Mouse (Mus musculus) MEL (cell line): Measurements from ENCODE around the gene Uap1. TPM values are rescaled to one million over a fixed set of nuclear protein-coding genes. Genes with fewer than 3 reads are reported as not detected.

ENCODE experiments used
- DNase-seq: peaks from one replicate; pipeline ENCODE4 v3.0.0; 2011; ENCODE audit warnings: low read depth, low spot score
- H3K27ac ChIP-seq: 2 replicates; pipeline ENCODE4 v1.5.1; 2012; ENCODE audit warnings: low read depth, mild to moderate bottlenecking, control low read depth, low read length, moderate library complexity; ENCODE audit not compliant: control insufficient read depth
- H3K27me3 ChIP-seq, 2 experiments: fragments of 150-350 bp in 1 of 2; sonication (generic) in 1 of 2; 2 replicates each; pipeline ENCODE4 v1.6.1; 2012; ENCODE audit warnings: low read length in 2 of 2, mild to moderate bottlenecking in 2 of 2, improper control_type of control experiment in 1 of 2, moderate library complexity in 1 of 2; ENCODE audit not compliant: insufficient read depth in 2 of 2, control insufficient read depth in 1 of 2
- H3K36me3 ChIP-seq, 2 experiments: 2 replicates each; pipeline ENCODE4 v1.6.1; 2012 to 2014; ENCODE audit warnings: low read length in 2 of 2, improper control_type of control experiment in 1 of 2, inconsistent platforms in 1 of 2, mild to moderate bottlenecking in 1 of 2; ENCODE audit not compliant: insufficient read depth in 2 of 2, control insufficient read depth in 1 of 2
- H3K4me1 ChIP-seq, 2 experiments: fragments of 150-350 bp in 1 of 2; sonication (generic) in 1 of 2; 2 replicates each; pipeline ENCODE4 v1.6.1; 2012; ENCODE audit warnings: low read length in 2 of 2, improper control_type of control experiment in 1 of 2, mild to moderate bottlenecking in 1 of 2; ENCODE audit not compliant: insufficient read depth in 2 of 2, control insufficient read depth in 1 of 2
- H3K4me3 ChIP-seq, 2 experiments: fragments of 150-350 bp in 1 of 2; sonication (generic) in 1 of 2; 2 replicates each; pipeline ENCODE4 v1.5.1; 2012; ENCODE audit warnings: low read depth in 2 of 2, low read length in 2 of 2, mild to moderate bottlenecking in 2 of 2, moderate library complexity in 2 of 2, control low read depth in 1 of 2, improper control_type of control experiment in 1 of 2; ENCODE audit not compliant: control insufficient read depth in 1 of 2, insufficient read depth in 1 of 2
- H3K79me2 ChIP-seq: 2 replicates; pipeline ENCODE4 v1.6.1; 2012; ENCODE audit warnings: mild to moderate bottlenecking, low read length, moderate library complexity; ENCODE audit not compliant: control insufficient read depth, poor library complexity, insufficient read depth
- H3K9ac ChIP-seq: 2 replicates; pipeline ENCODE4 v1.6.1; 2012; ENCODE audit warnings: low read depth, mild to moderate bottlenecking, control low read depth, low read length, moderate library complexity; ENCODE audit not compliant: control insufficient read depth, poor library complexity, severe bottlenecking
- H3K9me3 ChIP-seq: fragments of 150-350 bp; sonication (generic); replicated peaks from 2 replicates; pipeline ENCODE4 v1.6.1; 2012; ENCODE audit warnings: mild to moderate bottlenecking, low read length, improper control_type of control experiment, moderate library complexity; ENCODE audit not compliant: insufficient read depth
- CHD1 ChIP-seq: IDR thresholded peaks from 2 replicates; pipeline ENCODE4 v1.6.1; 2012; ENCODE audit warnings: low read depth, mild to moderate bottlenecking, inconsistent platforms, low read length, improper control_type of control experiment
- CTCF ChIP-seq, 3 experiments: IDR thresholded peaks in 2 of 3; conservative IDR thresholded peaks in 1 of 3; 2 replicates each; pipeline ENCODE4 v1.5.1; 2011 to 2012; ENCODE audit warnings: low read length in 3 of 3, low read depth in 2 of 3, mild to moderate bottlenecking in 2 of 3, improper control_type of control experiment in 1 of 3, inconsistent platforms in 1 of 3, mixed read lengths in 1 of 3, moderate library complexity in 1 of 3; ENCODE audit not compliant: control insufficient read depth in 1 of 3, insufficient read depth in 1 of 3, poor library complexity in 1 of 3, severe bottlenecking in 1 of 3
- ELF1 ChIP-seq: IDR thresholded peaks from 2 replicates; pipeline ENCODE4 v1.6.1; 2014; ENCODE audit warnings: low read depth, mild to moderate bottlenecking, inconsistent platforms, low read length, improper control_type of control experiment, moderate library complexity
- GATA1 ChIP-seq: IDR thresholded peaks from 2 replicates; pipeline ENCODE4 v1.6.1; 2011; ENCODE audit warnings: low read depth, low read length, improper control_type of control experiment
- HCFC1 ChIP-seq: IDR thresholded peaks from 2 replicates; pipeline ENCODE4 v1.6.1; 2012; ENCODE audit warnings: low read depth, mild to moderate bottlenecking, inconsistent platforms, low read length, improper control_type of control experiment, moderate library complexity
- JUND ChIP-seq: IDR thresholded peaks from 2 replicates; pipeline ENCODE4 v1.6.1; 2011; ENCODE audit warnings: low read depth, mild to moderate bottlenecking, improper control_type of control experiment, low read length
- KAT2A ChIP-seq: conservative IDR thresholded peaks from 2 replicates; pipeline ENCODE4 v1.6.1; 2012; ENCODE audit warnings: low read depth, low read length, improper control_type of control experiment, inconsistent platforms
- MAX ChIP-seq: IDR thresholded peaks from 2 replicates; pipeline ENCODE4 v1.6.1; 2011; ENCODE audit warnings: low read length, improper control_type of control experiment
- MXI1 ChIP-seq: IDR thresholded peaks from 2 replicates; pipeline ENCODE4 v1.6.1; 2011; ENCODE audit warnings: mild to moderate bottlenecking, low read depth, low read length, improper control_type of control experiment
- MYC ChIP-seq: IDR thresholded peaks from 2 replicates; pipeline ENCODE4 v1.6.1; 2011; ENCODE audit warnings: low read depth, mild to moderate bottlenecking, low read length, improper control_type of control experiment, moderate library complexity
- NELFE ChIP-seq: IDR thresholded peaks from 2 replicates; pipeline ENCODE4 v1.6.1; 2011; ENCODE audit warnings: low read depth, low read length, improper control_type of control experiment
- POLR2A ChIP-seq, 2 experiments: IDR thresholded peaks; 2 replicates each; pipeline ENCODE4 v1.6.1; 2011 to 2012; ENCODE audit warnings: low read length in 2 of 2, mild to moderate bottlenecking in 2 of 2, control low read depth in 1 of 2, improper control_type of control experiment in 1 of 2, low read depth in 1 of 2, moderate library complexity in 1 of 2; ENCODE audit not compliant: control insufficient read depth in 1 of 2, insufficient read depth in 1 of 2, poor library complexity in 1 of 2
- POLR2AphosphoS5 ChIP-seq: IDR thresholded peaks from 2 replicates; pipeline ENCODE4 v1.6.1; 2012; ENCODE audit warnings: low read depth, borderline replicate concordance, mild to moderate bottlenecking, inconsistent platforms, low read length, moderate library complexity, mixed read lengths
- RAD21 ChIP-seq: IDR thresholded peaks from 2 replicates; pipeline ENCODE4 v1.6.1; 2011; ENCODE audit warnings: mild to moderate bottlenecking, low read depth, low read length, improper control_type of control experiment
- SIN3A ChIP-seq: IDR thresholded peaks from 2 replicates; pipeline ENCODE4 v1.6.1; 2012; ENCODE audit warnings: low read length, improper control_type of control experiment, inconsistent platforms
- TAL1 ChIP-seq: IDR thresholded peaks from 2 replicates; pipeline ENCODE4 v1.6.1; 2012; ENCODE audit warnings: mild to moderate bottlenecking, inconsistent platforms, low read length, moderate library complexity, mixed read lengths
- TCF12 ChIP-seq: IDR thresholded peaks from 2 replicates; pipeline ENCODE4 v1.6.1; 2014; ENCODE audit warnings: low read depth, mild to moderate bottlenecking, inconsistent platforms, low read length, improper control_type of control experiment, moderate library complexity
- polyA plus RNA-seq, 2 experiments: library from polyadenylated mRNA; stranded (reverse) in 1 of 2; unstranded in 1 of 2; fragments of >175 nt in 1 of 2; fragments of >200 nt in 1 of 2; gene quantifications; 2 replicates each; pipeline versions ENCODE4 v1.2.1 to v1.2.4; 2012; ENCODE audit warnings: low replicate concordance in 2 of 2, low read depth in 1 of 2; ENCODE audit not compliant: insufficient read length in 2 of 2, insufficient read depth in 1 of 2, missing spikeins in 1 of 2
- total RNA-seq: library from RNA; depleted of rRNA; stranded (reverse); fragments of 300-350 nt; gene quantifications from 2 replicates; pipeline ENCODE4 v1.2.3, GENCODE M21; 2012

Uap1 gene
- total and polyA plus RNA-seq, 3 experiments = 74.5 to 80.8 TPM; not detected in 1

DNA sequence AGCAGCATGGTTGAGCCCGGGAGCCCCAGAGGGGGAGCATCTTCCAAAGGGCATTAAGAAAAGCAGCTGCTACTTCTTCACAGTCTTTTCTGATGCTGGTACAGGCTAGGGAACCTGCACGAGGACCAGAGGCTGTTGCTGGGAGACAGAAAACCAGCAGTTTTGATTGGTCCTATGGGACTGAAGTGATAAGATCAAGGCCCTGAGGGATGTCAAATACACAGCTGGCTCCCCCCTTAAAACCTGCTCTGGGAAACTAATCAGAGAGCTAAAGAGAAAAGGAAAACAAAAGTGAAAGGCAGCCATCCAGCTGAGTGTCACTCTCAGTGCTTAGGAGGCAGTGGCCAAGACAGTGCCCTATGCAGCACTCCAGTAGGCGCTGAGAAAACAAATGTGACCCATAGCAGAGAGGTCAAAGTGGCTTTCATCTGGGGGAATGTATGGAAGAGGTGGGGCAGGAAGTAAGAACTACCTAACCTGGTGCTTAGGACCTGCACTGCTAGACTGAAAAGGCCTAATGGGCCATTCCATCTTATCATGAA, 14.3 kb downstream of the Uap1 start:
- Histone ChIP-seq H3K27me3 (no peaks in the 10 kb centered on the region), H3K36me3 (peaks cover 47 to 55% of the 10 kb centered on the region in 2 experiments), H3K4me1 (peaks cover 29 to 46% of the 10 kb centered on the region in 2 experiments), H3K4me3 (no peak overlapping the region), H3K9ac (no peak overlapping the region), H3K27ac (no peak overlapping the region), H3K79me2 (peaks cover 4% of the 10 kb centered on the region), H3K9me3 (no peaks in the 10 kb centered on the region)
- DNase-seq = no peak
- TF ChIP-seq JUND = no peak
- TF ChIP-seq TCF12 = no peak
- TF ChIP-seq NELFE = no peak
- TF ChIP-seq GATA1 = no peak
- no peak for TF ChIP-seq MXI1
- no peak for TF ChIP-seq KAT2A
- no peak for TF ChIP-seq POLR2A (IDR thresholded peaks at IDR 0.05; ENCODE audit: control insufficient read depth in 1 of 2, insufficient read depth in 1 of 2, low read depth in 1 of 2, low read length in 2 of 2, poor library complexity in 1 of 2)
- no peak for TF ChIP-seq MYC
- no peak for TF ChIP-seq MAX
- no peak for TF ChIP-seq CHD1
- no peak for TF ChIP-seq CTCF (IDR thresholded peaks at IDR 0.05 in 2 of 3, conservative IDR thresholded peaks at IDR 0.05 in 1 of 3; ENCODE audit: control insufficient read depth in 1 of 3, insufficient read depth in 1 of 3, low read depth in 2 of 3, low read length in 3 of 3, poor library complexity in 1 of 3, severe bottlenecking in 1 of 3)
- no peak for TF ChIP-seq SIN3A
- no peak for TF ChIP-seq ELF1
- TF ChIP-seq HCFC1 = no peak
- TF ChIP-seq RAD21 = no peak
- TF ChIP-seq TAL1 = no peak
- no peak for TF ChIP-seq POLR2AphosphoS5

DNA sequence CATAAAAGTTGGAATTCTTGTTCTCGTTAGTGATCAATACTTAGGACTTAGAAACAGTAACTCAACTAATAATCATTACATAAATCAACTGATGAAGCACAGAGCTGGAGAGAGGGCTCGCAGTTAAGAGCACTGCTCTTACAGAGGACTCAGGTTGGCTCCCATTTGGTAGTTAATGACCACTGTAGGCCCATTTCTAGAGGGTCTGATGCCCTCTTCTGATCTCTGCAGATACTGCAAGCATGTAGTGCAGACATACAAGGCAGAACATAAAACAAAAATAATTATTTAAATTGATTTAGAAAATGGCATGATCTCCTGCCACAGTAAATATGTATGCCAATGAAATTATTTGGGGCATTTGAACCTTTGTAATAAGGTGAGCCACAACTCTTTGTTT, 15.1 kb downstream of the Uap1 start:
- H3K4me1 ChIP-seq = peaks cover 29 to 42% of the 10 kb centered on the region in 2 experiments
- H3K9ac ChIP-seq = no peak overlapping the region
- peaks cover 42 to 53% of the 10 kb centered on the region in 2 experiments for H3K36me3 ChIP-seq
- no peaks in the 10 kb centered on the region for H3K27me3 ChIP-seq
- peaks cover 4% of the 10 kb centered on the region for H3K79me2 ChIP-seq
- H3K9me3 ChIP-seq = no peaks in the 10 kb centered on the region
- DNase-seq = no peak
- H3K4me3 ChIP-seq = no peak overlapping the region
- no peak overlapping the region for H3K27ac ChIP-seq
- peak in 1 of 3 experiments; percentile 14; a peak in 1 of 6 replicates for TF ChIP-seq CTCF (IDR thresholded peaks at IDR 0.05 in 2 of 3, conservative IDR thresholded peaks at IDR 0.05 in 1 of 3; ENCODE audit: control insufficient read depth in 1 of 3, insufficient read depth in 1 of 3, low read depth in 2 of 3, low read length in 3 of 3, poor library complexity in 1 of 3, severe bottlenecking in 1 of 3)
- no peak for TF ChIP-seq NELFE
- peak; percentile 4 for TF ChIP-seq RAD21
